Mouse (Mus musculus) cerebral cortex, adult 2 months (tissue): Measurements from ENCODE around the gene Hrk.

Experiments
- WGBS: fragments of 180-500 bp; shearing (Covaris S2); methylation state at CpG from one replicate; pipeline ENCODE4 v1.1.7; 2018; 5-methylcytosine and 5-hydroxymethylcytosine counted together

Hrk gene

DNA sequence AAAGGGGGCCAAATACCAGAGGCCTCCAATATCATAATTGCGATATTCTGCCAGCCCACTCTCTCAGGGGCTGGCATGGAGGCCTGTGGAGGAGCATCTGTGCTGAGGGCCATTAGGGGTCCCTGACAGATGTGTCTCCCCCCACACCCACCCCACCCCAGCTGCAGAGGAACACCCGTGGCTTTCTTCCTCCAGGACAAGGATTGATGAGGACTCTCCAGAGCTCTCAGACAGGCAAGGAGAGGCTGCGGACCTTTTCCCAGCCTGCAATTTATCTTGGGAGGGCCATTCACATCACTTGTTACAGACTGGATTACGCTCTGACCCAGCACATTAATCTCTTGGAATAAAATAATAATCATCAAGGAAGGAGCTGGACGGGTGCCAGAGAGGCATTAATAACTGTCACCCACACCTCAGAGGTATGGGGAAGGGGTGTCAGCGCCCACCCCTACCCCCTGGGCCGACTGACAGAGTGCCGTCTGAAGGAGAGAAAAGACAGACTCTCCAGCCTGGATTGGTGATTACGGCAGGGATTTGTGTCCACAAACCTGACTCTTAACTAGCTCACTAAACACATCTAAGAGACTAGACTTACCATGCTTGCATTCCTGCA, 58.8 kb downstream of the Hrk start:
- 83% methylated on average over 9 of the region's 9 CpGs for WGBS

DNA sequence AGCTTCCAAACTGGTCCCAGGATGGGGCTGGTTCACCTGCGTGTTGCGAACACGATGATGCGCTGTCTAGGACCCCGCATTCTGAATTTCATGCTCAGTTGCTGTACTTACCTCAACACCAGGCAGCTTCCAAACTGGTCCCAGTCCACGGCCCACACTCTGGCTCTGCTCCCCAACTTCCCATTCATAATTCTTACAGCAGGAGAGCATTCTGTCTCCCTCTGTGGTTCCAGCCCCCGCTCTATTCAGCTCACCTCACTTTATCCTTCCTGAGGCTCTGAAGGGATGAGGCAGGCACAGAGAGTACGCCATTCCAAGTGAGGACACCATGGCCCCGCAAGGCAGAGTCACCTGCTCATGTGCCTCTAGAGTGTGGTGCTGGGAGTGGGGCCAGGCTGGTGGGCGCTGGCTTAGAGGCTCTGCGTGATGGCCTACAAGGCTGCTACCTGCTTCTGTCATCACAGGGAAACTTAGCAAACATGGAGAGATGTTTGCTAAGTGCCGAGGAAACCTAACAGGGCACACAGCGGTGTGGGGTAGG, 65.7 kb downstream of the Hrk start:
- 79% methylated on average over 13 of the region's 13 CpGs for WGBS

GRCm38 (mm10) chr5:118236891-118237290, 72.4 kb downstream of the Hrk start:
- 82% methylated on average over 12 of the region's 12 CpGs for WGBS
